Mouse (Mus musculus): ENCODE data around the gene Alox12b. TPM values are rescaled to one million over a fixed set of nuclear protein-coding genes. Genes with fewer than 3 reads are reported as not detected.

The Alox12b gene
- total and polyA plus RNA-seq, 2 experiments: not detected

DNA sequence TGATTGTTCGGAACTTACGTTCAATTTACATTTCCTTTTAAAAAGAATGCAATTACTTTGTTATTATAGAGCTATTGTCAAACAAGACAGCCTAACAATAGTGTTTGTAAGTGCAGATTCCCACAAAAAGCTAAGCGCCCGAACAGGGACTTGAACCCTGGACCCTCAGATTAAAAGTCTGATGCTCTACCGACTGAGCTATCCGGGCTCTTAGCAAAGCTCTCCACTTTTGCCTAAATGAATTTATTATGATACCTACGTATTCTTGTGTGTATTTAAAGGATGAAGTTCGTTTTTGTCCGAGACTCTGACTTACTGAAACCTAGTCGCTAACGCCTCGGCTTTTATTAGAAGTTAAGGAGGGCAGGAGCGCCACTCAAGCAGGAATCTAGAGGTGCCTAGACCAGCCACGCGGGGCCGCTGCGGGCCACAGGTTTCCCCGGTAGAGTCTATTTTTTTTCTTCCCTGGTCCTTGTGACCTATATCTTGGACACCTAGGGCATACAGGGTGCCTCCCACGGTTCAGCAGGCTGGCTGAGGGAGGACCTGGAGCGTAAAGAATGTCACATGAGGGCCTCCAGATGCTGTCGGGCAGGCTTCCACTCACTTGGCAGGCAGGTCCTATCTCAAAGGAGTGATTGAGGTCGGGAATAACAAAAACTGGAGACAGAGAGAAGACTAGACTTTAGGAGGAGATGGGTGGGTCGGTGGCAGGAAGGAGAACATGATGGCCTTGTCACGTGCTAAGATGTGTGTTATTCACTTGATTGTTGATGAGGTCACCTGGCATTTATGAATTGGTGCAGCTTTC is 31.5 kb upstream of the Alox12b start:
- Histone ChIP-seq H3K27ac (replicated peaks; ENCODE audit: insufficient read depth, low read depth, low read length) (0 out of 2 replicates have a peak overlapping the region, but pooled peaks have one; percentile 7), H3K4me1 (ENCODE audit: control insufficient read depth, insufficient read depth, low read length) (peaks cover 11% of the 10 kb centered on the region; the same call in 1 of the 2 replicates), H3K79me2 (ENCODE audit: control insufficient read depth, insufficient read depth, low read length) (no peaks in the 10 kb centered on the region), H3K9ac (ENCODE audit: low read depth, low read length) (peak overlapping the region; percentile 48), H3K27me3 (ENCODE audit: control insufficient read depth, insufficient read depth, low read length) (no peaks in the 10 kb centered on the region), H3K36me3 (ENCODE audit: control insufficient read depth, insufficient read depth, low read length) (no peaks in the 10 kb centered on the region), H3K4me3 (ENCODE audit: insufficient read depth, low read depth, low read length) (peak overlapping the region; percentile 58)
- TF ChIP-seq POLR2A (IDR thresholded peaks at IDR 0.05; ENCODE audit: extremely low read depth, insufficient read depth, low read length) (no peak), CTCF (IDR thresholded peaks at IDR 0.05; ENCODE audit: low read depth, low read length) (peak; percentile 61)
- WGBS: under 1% methylated on average over 24 of the region's 24 CpGs
- DNase-seq (ENCODE audit: extremely low read depth, low read depth, low spot score): peak; percentile 85

DNA sequence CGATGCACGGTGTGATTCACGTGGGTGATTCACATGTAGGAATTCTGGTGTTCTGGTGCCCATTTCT is 31.1 kb upstream of the Alox12b start, which contains the start of gene Aloxe3:
Gene Aloxe3 (plus strand): TSS at position 45 of the 67 bp plus-strand sequence.
- Histone ChIP-seq H3K27me3 (ENCODE audit: control insufficient read depth, insufficient read depth, low read length) (no peaks in the 10 kb centered on the region), H3K27ac (replicated peaks; ENCODE audit: insufficient read depth, low read depth, low read length) (0 out of 2 replicates have a peak within 1 kb of the TSS, but pooled peaks have one; percentile 7), H3K36me3 (ENCODE audit: control insufficient read depth, insufficient read depth, low read length) (no peaks in the 10 kb centered on the region), H3K9ac (ENCODE audit: low read depth, low read length) (peak within 1 kb of the TSS; percentile 48), H3K4me1 (ENCODE audit: control insufficient read depth, insufficient read depth, low read length) (peaks cover 11% of the 10 kb centered on the region; the same call in 1 of the 2 replicates), H3K79me2 (ENCODE audit: control insufficient read depth, insufficient read depth, low read length) (no peaks in the 10 kb centered on the region), H3K4me3 (ENCODE audit: insufficient read depth, low read depth, low read length) (peak within 1 kb of the TSS; percentile 58)
- TF ChIP-seq POLR2A (IDR thresholded peaks at IDR 0.05; ENCODE audit: extremely low read depth, insufficient read depth, low read length): no peak
- TF ChIP-seq CTCF (IDR thresholded peaks at IDR 0.05; ENCODE audit: low read depth, low read length): no peak
- WGBS: 5% methylated on average over 3 of the region's 3 CpGs
- no peak for DNase-seq (ENCODE audit: extremely low read depth, low read depth, low spot score)

- no peak for TF ChIP-seq POLR2A (IDR thresholded peaks at IDR 0.05; ENCODE audit: extremely low read depth, insufficient read depth, low read length)
- no peak for TF ChIP-seq CTCF (IDR thresholded peaks at IDR 0.05; ENCODE audit: low read depth, low read length)
- H3K4me1 ChIP-seq (ENCODE audit: control insufficient read depth, insufficient read depth, low read length): peaks cover 11% of the 10 kb centered on the region; the same call in 1 of the 2 replicates
- WGBS: 32% methylated on average over 20 of the region's 20 CpGs
- H3K9ac ChIP-seq (ENCODE audit: low read depth, low read length): no peak overlapping the region
- no peaks in the 10 kb centered on the region for H3K79me2 ChIP-seq (ENCODE audit: control insufficient read depth, insufficient read depth, low read length)
- no peak overlapping the region for H3K27ac ChIP-seq (replicated peaks; ENCODE audit: insufficient read depth, low read depth, low read length)
- no peaks in the 10 kb centered on the region for H3K27me3 ChIP-seq (ENCODE audit: control insufficient read depth, insufficient read depth, low read length)
- H3K36me3 ChIP-seq (ENCODE audit: control insufficient read depth, insufficient read depth, low read length): no peaks in the 10 kb centered on the region
- no peak for DNase-seq (ENCODE audit: extremely low read depth, low read depth, low spot score)
- peak overlapping the region; percentile 58 for H3K4me3 ChIP-seq (ENCODE audit: insufficient read depth, low read depth, low read length)
These were observed 30.7 kb upstream of the Alox12b start for GRCm38 (mm10) chr11:69125919-69126705.

DNA sequence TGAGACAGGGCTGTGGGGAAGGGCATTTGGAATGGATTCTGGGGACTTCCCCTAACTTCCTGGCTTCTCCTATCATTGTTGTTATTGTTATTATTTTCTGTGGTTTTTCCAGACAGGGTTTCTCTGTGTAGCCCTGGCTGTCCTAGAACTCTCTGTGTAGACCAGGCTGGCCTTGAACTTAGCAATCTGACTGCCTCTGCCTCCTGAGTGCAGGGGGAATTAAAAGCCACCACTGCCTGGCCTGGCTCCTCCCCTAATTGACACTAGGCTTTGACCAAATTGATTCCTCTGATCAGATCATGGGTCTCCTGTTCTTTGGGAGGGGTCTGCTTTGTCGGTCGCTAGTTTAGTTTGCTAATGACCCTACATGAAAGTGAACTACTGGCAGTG is 30.1 kb upstream of the Alox12b start:
- no peaks in the 10 kb centered on the region for H3K27me3 ChIP-seq (ENCODE audit: control insufficient read depth, insufficient read depth, low read length)
- H3K79me2 ChIP-seq (ENCODE audit: control insufficient read depth, insufficient read depth, low read length): no peaks in the 10 kb centered on the region
- H3K4me3 ChIP-seq (ENCODE audit: insufficient read depth, low read depth, low read length): no peak overlapping the region
- H3K4me1 ChIP-seq (ENCODE audit: control insufficient read depth, insufficient read depth, low read length): peaks cover 11% of the 10 kb centered on the region; the same call in 1 of the 2 replicates
- 73% methylated on average over 2 of the region's 2 CpGs for WGBS
- no peak for DNase-seq (ENCODE audit: extremely low read depth, low read depth, low spot score)
- no peak overlapping the region for H3K9ac ChIP-seq (ENCODE audit: low read depth, low read length)
- no peak overlapping the region for H3K27ac ChIP-seq (replicated peaks; ENCODE audit: insufficient read depth, low read depth, low read length)
- TF ChIP-seq CTCF (IDR thresholded peaks at IDR 0.05; ENCODE audit: low read depth, low read length) (no peak), POLR2A (IDR thresholded peaks at IDR 0.05; ENCODE audit: extremely low read depth, insufficient read depth, low read length) (no peak)
- H3K36me3 ChIP-seq (ENCODE audit: control insufficient read depth, insufficient read depth, low read length): no peaks in the 10 kb centered on the region

DNA sequence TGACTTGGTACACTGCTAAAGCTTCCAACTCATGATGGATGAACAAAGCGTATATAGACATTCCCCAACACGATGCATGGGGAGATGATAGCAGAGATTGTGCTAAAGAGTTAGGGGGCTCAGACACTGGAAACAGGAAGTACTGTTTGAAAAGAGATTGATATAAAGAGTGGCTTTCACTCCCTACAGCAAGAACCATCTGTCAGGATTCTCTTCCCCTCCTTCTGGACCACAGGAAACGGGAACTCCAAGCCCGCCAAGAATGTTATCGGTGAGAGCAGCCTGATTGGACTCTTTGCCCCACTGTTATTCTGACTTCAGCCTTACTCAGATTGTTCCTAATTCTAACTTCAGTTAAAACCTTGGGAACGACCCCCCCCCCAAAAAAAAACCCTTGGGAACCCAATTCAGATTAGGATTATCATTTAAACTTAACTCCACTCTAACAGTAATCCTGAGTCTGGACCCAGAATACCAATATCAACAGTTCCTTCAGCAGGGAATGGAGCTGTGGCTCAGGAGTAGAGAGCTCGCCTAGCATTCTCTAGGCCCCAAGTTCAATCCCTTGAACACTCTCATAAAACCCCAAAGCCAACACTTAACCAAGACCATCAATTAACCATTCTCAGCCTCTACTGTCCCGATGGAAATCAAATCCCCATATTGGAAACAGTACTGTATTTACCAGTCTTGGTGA is 28.2 kb upstream of the Alox12b start:
- Histone ChIP-seq H3K27ac (replicated peaks; ENCODE audit: insufficient read depth, low read depth, low read length) (no peak overlapping the region), H3K79me2 (ENCODE audit: control insufficient read depth, insufficient read depth, low read length) (no peaks in the 10 kb centered on the region), H3K36me3 (ENCODE audit: control insufficient read depth, insufficient read depth, low read length) (no peaks in the 10 kb centered on the region), H3K27me3 (ENCODE audit: control insufficient read depth, insufficient read depth, low read length) (no peaks in the 10 kb centered on the region), H3K4me3 (ENCODE audit: insufficient read depth, low read depth, low read length) (no peak overlapping the region), H3K9ac (ENCODE audit: low read depth, low read length) (no peak overlapping the region), H3K4me1 (ENCODE audit: control insufficient read depth, insufficient read depth, low read length) (peaks cover 8% of the 10 kb centered on the region; the same call in 1 of the 2 replicates)
- no peak for DNase-seq (ENCODE audit: extremely low read depth, low read depth, low spot score)
- WGBS: 68% methylated on average over 8 of the region's 8 CpGs
- TF ChIP-seq POLR2A (IDR thresholded peaks at IDR 0.05; ENCODE audit: extremely low read depth, insufficient read depth, low read length): no peak
- TF ChIP-seq CTCF (IDR thresholded peaks at IDR 0.05; ENCODE audit: low read depth, low read length): no peak
